Mouse (Mus musculus) lung, embryonic 15.5 days (tissue): ENCODE measurements at regions not wholly inside any gene's neighbourhood (a gene's known extent, or its start where the extent isn't known, plus 50 kb on each side); places are given as distances from the start of the nearest gene placed in this dataset.
A peak's percentile ranks its signal among the peaks of the same experiment; 100 is the strongest.

Experiments used
- ATAC-seq: fragments of 200-750 bp; cut with Nextera tagmentation; 2 replicates; pipeline ENCODE4 v1.8.0; 2017; ENCODE audit warnings: moderate number of reproducible peaks, borderline replicate concordance; ENCODE audit not compliant: low FRiP score, low TSS enrichment; ENCODE audit errors: extremely low read depth
- H3K27ac ChIP-seq: fragments of 300-500 bp; sonication (generic); 2 replicates; pipeline ENCODE4 v1.5.1; 2015; ENCODE audit warnings: moderate library complexity, mild to moderate bottlenecking, inconsistent platforms
- H3K27me3 ChIP-seq: fragments of 300-500 bp; sonication (generic); 2 replicates; pipeline ENCODE4 v1.6.1; 2015; ENCODE audit warnings: inconsistent platforms
- H3K36me3 ChIP-seq: fragments of 300-500 bp; sonication (generic); 2 replicates; pipeline ENCODE4 v1.6.1; 2015; ENCODE audit warnings: inconsistent platforms
- H3K4me1 ChIP-seq: fragments of 300-500 bp; sonication (generic); 2 replicates; pipeline ENCODE4 v1.6.1; 2015; ENCODE audit warnings: inconsistent platforms
- H3K4me2 ChIP-seq: fragments of 300-500 bp; sonication (generic); 2 replicates; pipeline ENCODE4 v1.6.1; 2015; ENCODE audit warnings: inconsistent platforms, mild to moderate bottlenecking, moderate library complexity
- H3K4me3 ChIP-seq: fragments of 300-500 bp; sonication (generic); 2 replicates; pipeline ENCODE4 v1.5.1; 2015; ENCODE audit warnings: mild to moderate bottlenecking, inconsistent platforms
- H3K9ac ChIP-seq: fragments of 300-500 bp; sonication (generic); 2 replicates; pipeline ENCODE4 v1.6.1; 2015; ENCODE audit warnings: inconsistent platforms
- H3K9me3 ChIP-seq: fragments of 300-500 bp; sonication (generic); 2 replicates; pipeline ENCODE4 v1.6.1; 2016; ENCODE audit warnings: inconsistent platforms
- WGBS: fragments of 180-500 bp; shearing (Covaris S2); methylation state at CpG from one replicate; pipeline ENCODE4 v1.1.7; 2015; 5-methylcytosine and 5-hydroxymethylcytosine counted together

DNA sequence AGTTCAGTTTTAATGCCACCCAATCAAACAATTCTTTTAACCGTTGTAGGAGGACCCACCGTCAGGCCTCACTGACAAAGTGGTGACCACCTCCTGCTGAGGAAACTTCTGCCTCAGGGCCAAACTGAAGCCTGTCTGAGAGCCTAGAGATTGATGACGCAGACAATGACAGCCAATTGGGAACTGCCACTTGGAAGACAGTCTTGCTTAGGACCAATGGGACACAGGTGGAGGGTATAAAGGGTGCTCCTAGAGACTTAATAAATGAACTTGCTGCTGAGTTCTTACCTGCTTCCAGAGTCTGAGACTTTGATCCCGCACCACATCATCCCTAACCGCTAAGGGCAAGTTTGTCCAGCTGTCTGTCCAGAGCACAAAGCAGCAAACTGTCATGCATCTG is 80.0 kb downstream of the Tbx4 start:
- no peak overlapping the region for H3K9ac ChIP-seq
- no peak overlapping the region for H3K4me2 ChIP-seq
- peaks cover 3% of the 10 kb centered on the region; the same call in 1 of the 2 replicates for H3K27me3 ChIP-seq
- H3K4me1 ChIP-seq, result peaks cover under 1% of the 10 kb centered on the region; the same call in 1 of the 2 replicates
- no peaks in the 10 kb centered on the region for H3K9me3 ChIP-seq
- no peak overlapping the region for H3K27ac ChIP-seq
- 82% methylated on average over 5 of the region's 5 CpGs for WGBS
- H3K4me3 ChIP-seq, result no peak overlapping the region
- no peak for ATAC-seq
- no peaks in the 10 kb centered on the region for H3K36me3 ChIP-seq

- Histone ChIP-seq H3K27me3 (no peaks in the 10 kb centered on the region; the same call in 1 of the 2 replicates), H3K4me1 (no peaks in the 10 kb centered on the region), H3K4me3 (no peak overlapping the region), H3K4me2 (no peak overlapping the region), H3K27ac (no peak overlapping the region), H3K9ac (no peak overlapping the region), H3K9me3 (no peaks in the 10 kb centered on the region), H3K36me3 (no peaks in the 10 kb centered on the region)
- 38% methylated on average over 2 of the region's 2 CpGs for WGBS
- ATAC-seq, result no peak
Observed at GRCm38 (mm10) chr11:85970287-85970686, 84.1 kb downstream of the Tbx4 start.

GRCm38 (mm10) chr11:85972385-85972784 is 86.2 kb downstream of the Tbx4 start:
- no peak overlapping the region for H3K9ac ChIP-seq
- no peak overlapping the region for H3K4me2 ChIP-seq
- H3K4me1 ChIP-seq, result no peaks in the 10 kb centered on the region
- H3K4me3 ChIP-seq, result no peak overlapping the region
- no peaks in the 10 kb centered on the region for H3K9me3 ChIP-seq
- no peaks in the 10 kb centered on the region for H3K36me3 ChIP-seq
- H3K27ac ChIP-seq, result no peak overlapping the region
- 0 out of 2 replicates have a peak, but pooled peaks have one; percentile 57 for ATAC-seq
- H3K27me3 ChIP-seq, result no peaks in the 10 kb centered on the region; the same call in 1 of the 2 replicates
- 21% methylated on average over 7 of the region's 7 CpGs for WGBS

DNA sequence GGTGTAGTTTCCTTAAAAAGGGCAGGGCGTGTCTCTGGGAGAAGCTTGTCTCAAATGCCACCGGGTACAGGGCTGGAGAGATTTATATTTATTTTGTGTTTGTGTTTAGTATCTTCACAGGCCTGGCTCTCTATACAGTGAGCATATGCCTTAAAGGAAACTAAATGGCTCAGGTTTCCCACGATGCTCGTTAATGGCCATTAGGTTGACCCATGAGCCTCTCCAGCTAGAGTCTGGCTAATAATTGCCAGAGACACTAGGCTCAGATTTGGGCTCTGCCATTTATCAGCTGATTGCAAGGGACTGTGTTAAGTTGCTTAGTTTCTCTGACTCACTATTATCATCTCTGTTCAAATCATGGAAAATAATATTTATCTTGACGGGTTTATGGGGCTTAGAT is 87.5 kb downstream of the Tbx4 start:
- H3K9me3 ChIP-seq, result no peaks in the 10 kb centered on the region
- 63% methylated on average over 5 of the region's 5 CpGs for WGBS
- H3K4me3 ChIP-seq, result no peak overlapping the region
- H3K4me1 ChIP-seq, result no peaks in the 10 kb centered on the region
- no peak for ATAC-seq
- H3K27ac ChIP-seq, result no peak overlapping the region
- no peaks in the 10 kb centered on the region for H3K36me3 ChIP-seq
- H3K4me2 ChIP-seq, result no peak overlapping the region
- H3K27me3 ChIP-seq, result no peaks in the 10 kb centered on the region; the same call in 1 of the 2 replicates
- no peak overlapping the region for H3K9ac ChIP-seq

DNA sequence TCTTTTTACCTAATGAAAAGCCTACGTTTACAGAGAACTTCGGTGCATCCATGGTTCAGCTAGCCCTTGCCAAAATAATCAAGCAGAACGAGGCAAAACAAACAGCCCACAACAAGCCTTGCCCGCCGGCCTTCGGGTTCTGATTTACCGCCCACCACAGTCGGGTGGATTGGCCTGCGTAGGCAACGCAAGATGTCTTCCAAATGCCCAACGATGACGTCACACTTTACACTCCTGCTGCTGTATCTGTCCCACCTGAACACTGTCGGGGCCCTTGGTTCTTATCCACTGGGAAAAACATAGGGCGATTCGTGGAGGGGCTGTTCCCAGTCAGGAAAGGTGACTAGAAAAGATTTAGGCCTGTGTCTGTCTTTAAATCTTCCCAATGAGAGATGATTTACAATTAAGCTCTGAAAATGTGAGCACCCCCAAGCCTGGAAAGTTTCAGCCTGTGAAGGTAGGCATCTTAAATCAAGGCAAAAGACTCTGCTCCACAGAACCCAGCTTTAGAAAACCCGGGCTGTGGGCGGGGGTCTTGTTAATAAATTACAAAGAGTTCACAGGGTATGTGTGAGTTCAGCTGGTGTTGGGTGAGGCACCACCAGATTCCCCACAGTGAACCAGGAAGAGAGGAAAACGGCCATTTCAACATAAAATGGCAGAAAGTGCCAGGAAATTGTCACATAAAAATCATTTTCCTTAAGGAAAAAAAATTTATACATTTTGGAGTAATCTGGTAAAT is 90.6 kb downstream of the Tbx4 start:
- Histone ChIP-seq H3K4me3 (no peak overlapping the region), H3K36me3 (no peaks in the 10 kb centered on the region), H3K9me3 (no peaks in the 10 kb centered on the region), H3K27ac (no peak overlapping the region), H3K4me1 (peaks cover 8% of the 10 kb centered on the region), H3K4me2 (no peak overlapping the region), H3K9ac (no peak overlapping the region), H3K27me3 (no peaks in the 10 kb centered on the region; the same call in 1 of the 2 replicates)
- no peak for ATAC-seq
- whole genome bisulfite sequencing, result 69% methylated on average over 18 of the region's 18 CpGs

GRCm38 (mm10) chr11:85980388-85980787 is 94.2 kb downstream of the Tbx4 start:
- 58% methylated on average over 11 of the region's 11 CpGs for WGBS
- no peaks in the 10 kb centered on the region for H3K27me3 ChIP-seq
- H3K9me3 ChIP-seq, result no peaks in the 10 kb centered on the region
- H3K4me2 ChIP-seq, result no peak overlapping the region
- no peak; the same call in 1 of the 2 replicates for ATAC-seq
- peaks cover 8% of the 10 kb centered on the region for H3K4me1 ChIP-seq
- H3K27ac ChIP-seq, result no peak overlapping the region
- no peak overlapping the region for H3K4me3 ChIP-seq
- no peaks in the 10 kb centered on the region for H3K36me3 ChIP-seq
- no peak overlapping the region for H3K9ac ChIP-seq

- H3K9me3 ChIP-seq, result no peaks in the 10 kb centered on the region
- no peak overlapping the region for H3K4me2 ChIP-seq
- peaks cover 8% of the 10 kb centered on the region for H3K4me1 ChIP-seq
- H3K27ac ChIP-seq, result no peak overlapping the region
- no peak overlapping the region for H3K4me3 ChIP-seq
- H3K27me3 ChIP-seq, result no peaks in the 10 kb centered on the region
- H3K9ac ChIP-seq, result no peak overlapping the region
- 65% methylated on average over 4 of the region's 4 CpGs for WGBS
- H3K36me3 ChIP-seq, result no peaks in the 10 kb centered on the region
- ATAC-seq, result no peak
Observed at GRCm38 (mm10) chr11:85981561-85981960, 95.3 kb downstream of the Tbx4 start.

DNA sequence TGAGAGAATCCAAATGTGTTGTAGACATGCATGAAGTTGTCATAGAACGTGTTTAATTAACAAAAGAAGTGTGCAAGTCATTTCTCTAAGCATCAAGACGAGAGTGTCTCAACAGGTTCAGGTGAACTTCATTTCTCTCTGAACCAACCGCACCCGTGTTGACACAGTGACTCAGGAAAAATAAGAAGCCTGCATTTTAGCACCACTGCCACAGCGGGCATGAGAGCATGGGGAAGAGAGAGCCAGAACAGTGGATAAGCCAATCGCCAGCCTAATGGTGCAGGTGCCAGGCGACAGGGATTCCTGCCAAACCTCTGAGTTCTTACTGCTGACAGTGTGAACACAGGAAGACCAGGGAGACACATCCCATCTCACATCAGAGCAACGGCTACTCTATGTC is 100.1 kb downstream of the Tbx4 start:
- no peak for ATAC-seq
- no peak overlapping the region for H3K4me3 ChIP-seq
- WGBS, result 64% methylated on average over 8 of the region's 8 CpGs

GRCm38 (mm10) chr11:85987181-85987580 is 101.0 kb downstream of the Tbx4 start:
- Histone ChIP-seq H3K4me2 (no peak overlapping the region), H3K4me1 (peaks cover 11% of the 10 kb centered on the region), H3K9me3 (no peaks in the 10 kb centered on the region), H3K36me3 (no peaks in the 10 kb centered on the region), H3K9ac (no peak overlapping the region), H3K4me3 (no peak overlapping the region), H3K27me3 (peaks cover 12% of the 10 kb centered on the region; the same call in 1 of the 2 replicates), H3K27ac (no peak overlapping the region)
- WGBS, result 90% methylated on average over 2 of the region's 2 CpGs
- ATAC-seq, result no peak

More for the DNA sequence above, 100.1 kb downstream of the Tbx4 start:
- Histone ChIP-seq H3K27me3 (peaks cover 12% of the 10 kb centered on the region; the same call in 1 of the 2 replicates), H3K9me3 (no peaks in the 10 kb centered on the region), H3K4me1 (peaks cover 11% of the 10 kb centered on the region), H3K9ac (no peak overlapping the region), H3K36me3 (no peaks in the 10 kb centered on the region), H3K27ac (no peak overlapping the region), H3K4me2 (no peak overlapping the region)

DNA sequence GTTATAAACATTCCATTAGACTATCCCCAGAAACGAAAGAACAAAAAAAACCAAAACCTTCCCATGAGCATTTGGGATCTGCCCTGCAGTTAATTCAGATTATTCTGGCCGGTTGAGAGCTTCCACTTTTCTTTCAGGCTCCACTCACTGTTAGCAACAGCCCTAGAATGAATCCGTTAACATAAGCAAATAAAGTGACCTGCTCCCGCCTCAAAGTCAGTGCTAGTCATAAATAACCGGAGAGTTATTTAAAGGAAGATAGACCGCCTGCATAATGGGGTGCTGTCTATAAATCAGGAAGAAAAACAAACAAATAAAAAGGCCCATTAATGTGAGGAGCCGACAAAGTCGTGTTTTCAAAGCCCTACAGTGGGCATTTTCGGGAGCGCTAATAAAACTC is 103.3 kb downstream of the Tbx4 start:
- peak overlapping the region; percentile 52 for H3K4me2 ChIP-seq
- no peaks in the 10 kb centered on the region for H3K36me3 ChIP-seq
- no peak overlapping the region for H3K27ac ChIP-seq
- ATAC-seq, result no peak
- 5% methylated on average over 10 of the region's 10 CpGs for WGBS
- 0 out of 2 replicates have a peak overlapping the region, but pooled peaks have one; percentile 3 for H3K9ac ChIP-seq
- peak overlapping the region; percentile 30 for H3K4me3 ChIP-seq
- H3K27me3 ChIP-seq, result peaks cover 12% of the 10 kb centered on the region; the same call in 1 of the 2 replicates
- H3K4me1 ChIP-seq, result peaks cover 11% of the 10 kb centered on the region
- no peaks in the 10 kb centered on the region for H3K9me3 ChIP-seq

- no peak overlapping the region for H3K27ac ChIP-seq
- peak overlapping the region; percentile 30 for H3K4me3 ChIP-seq
- no peak for ATAC-seq
- no peaks in the 10 kb centered on the region for H3K36me3 ChIP-seq
- no peaks in the 10 kb centered on the region for H3K9me3 ChIP-seq
- peaks cover 12% of the 10 kb centered on the region for H3K4me1 ChIP-seq
- H3K27me3 ChIP-seq, result peaks cover 17% of the 10 kb centered on the region; the same call in 1 of the 2 replicates
- WGBS, result 8% methylated on average over 12 of the region's 12 CpGs
- 0 out of 2 replicates have a peak overlapping the region, but pooled peaks have one; percentile 3 for H3K9ac ChIP-seq
- peak overlapping the region; percentile 52 for H3K4me2 ChIP-seq
Observed at GRCm38 (mm10) chr11:85989940-85990493, 103.8 kb downstream of the Tbx4 start.
